ENCODE assay signal across 1 mouse cellular context in genomic region chr10:91027964-91028363, GRCm38 (mm10).
A peak's percentile ranks its signal among the peaks of the same experiment; 100 is the strongest.
TF ChIP-seq lines count a peak whose summit lies in the region.

No protein-coding gene starts in this region.

TF ChIP-seq in CH12.LX, 34 proteins besides CTCF, POLR2A, EP300 and RAD21 (continued from another document):
- TF ChIP-seq TCF12 (IDR thresholded peaks at IDR 0.05; ENCODE audit: low read depth, low read length), result 0 out of 2 replicates have a peak, but pooled peaks have one; percentile 10
- TF ChIP-seq MAX (IDR thresholded peaks at IDR 0.05; ENCODE audit: low read length), result peak; percentile 14; the same call in 1 of the 2 replicates
- peak; percentile 61 for TF ChIP-seq ETS1 (conservative IDR thresholded peaks at IDR 0.05; ENCODE audit: low read depth, low read length)
- no peak for TF ChIP-seq RCOR1 (conservative IDR thresholded peaks at IDR 0.05; ENCODE audit: low read depth, low read length)
- no peak for TF ChIP-seq MEF2A (IDR thresholded peaks at IDR 0.05; ENCODE audit: borderline replicate concordance, low read depth, low read length)
- TF ChIP-seq CHD2 (IDR thresholded peaks at IDR 0.05; ENCODE audit: low read length), result 0 out of 2 replicates have a peak, but pooled peaks have one; percentile 29
- no peak for TF ChIP-seq ZKSCAN1 (IDR thresholded peaks at IDR 0.05; ENCODE audit: borderline replicate concordance, low read depth, low read length)
- TF ChIP-seq MAZ (IDR thresholded peaks at IDR 0.05; ENCODE audit: low read depth, low read length), result no peak
- TF ChIP-seq SIN3A (IDR thresholded peaks at IDR 0.05; ENCODE audit: low read length), result peak; percentile 93
- TF ChIP-seq CHD1 (IDR thresholded peaks at IDR 0.05; ENCODE audit: low read depth, low read length), result no peak; the same call in 1 of the 2 replicates
- no peak for TF ChIP-seq JUND (conservative IDR thresholded peaks at IDR 0.05; ENCODE audit: low read depth, low read length)
- no peak for TF ChIP-seq MAFK (IDR thresholded peaks at IDR 0.05; ENCODE audit: insufficient replicate concordance, low read length)
